Mouse (Mus musculus) retina, adult 2 months (tissue): ENCODE measurements around the gene Adcy10.

Source experiments
- DNase-seq: peaks from one replicate; pipeline ENCODE4 v3.0.0-alpha.2; 2012; ENCODE audit warnings: low read depth, low spot score

The Adcy10 gene

DNA sequence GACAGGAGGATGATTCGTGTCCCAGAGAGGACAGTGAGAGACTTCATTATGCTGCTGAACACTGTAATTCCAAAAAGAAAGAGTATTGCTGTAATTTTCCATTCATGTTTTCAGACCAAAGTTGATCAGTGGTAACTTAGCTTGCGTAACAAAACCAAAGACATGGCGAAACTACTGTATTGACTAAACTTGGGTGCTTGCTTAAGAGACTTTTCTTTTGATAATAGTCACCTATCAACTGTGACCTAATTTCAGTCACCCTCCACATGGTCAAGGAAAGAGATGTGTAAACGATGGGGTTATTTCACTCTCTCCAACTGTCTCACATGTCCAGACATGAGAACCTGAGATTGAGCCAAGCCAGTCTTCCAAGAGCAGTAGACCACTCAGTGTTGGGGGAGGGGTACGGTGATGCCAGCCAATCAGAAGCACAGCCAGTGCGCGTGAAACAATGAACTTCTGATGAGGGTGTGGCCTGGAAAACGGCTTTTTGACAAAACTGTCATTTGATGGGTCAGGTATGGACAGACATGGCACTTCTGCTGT, at the start of gene Adcy10:
Adcy10 (plus strand) TSS at position 496 of the 546 bp plus-strand sequence.
- DNase-seq: no peak

DNA sequence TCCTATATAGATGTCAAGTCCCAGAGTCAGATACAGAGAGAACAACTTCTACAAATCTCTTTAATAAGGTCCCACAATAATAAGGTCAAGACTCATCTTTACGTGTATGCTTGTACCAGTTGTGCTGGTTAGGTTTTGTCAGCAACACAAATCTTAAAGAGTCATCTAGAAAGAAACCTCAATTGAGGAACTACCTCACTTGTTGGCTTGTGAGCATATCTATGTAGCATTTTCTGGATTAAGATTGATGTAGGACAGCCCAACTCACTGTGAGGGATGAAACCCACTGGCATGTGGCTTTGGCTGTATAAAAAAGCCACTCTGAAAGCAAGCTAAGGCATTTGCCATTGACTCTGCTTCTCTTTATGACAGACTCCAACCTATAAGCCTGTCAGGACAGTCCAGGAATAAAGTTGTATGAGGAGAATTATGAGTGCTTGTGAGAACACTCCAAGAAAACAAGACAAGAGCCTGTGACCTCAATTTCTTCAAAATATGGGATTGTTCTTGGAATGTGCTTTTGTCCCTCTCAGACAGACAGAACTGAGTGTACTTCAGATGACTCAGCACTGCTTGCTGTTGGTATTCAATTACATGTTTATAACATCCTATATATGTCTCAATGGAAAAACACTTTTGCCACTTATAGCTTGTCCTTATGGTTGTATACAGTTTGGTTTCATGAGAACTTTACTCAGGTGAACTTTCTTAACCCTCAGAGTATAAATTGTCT, 46.5 kb upstream of the Adcy10 start:
- no peak for DNase-seq

DNA sequence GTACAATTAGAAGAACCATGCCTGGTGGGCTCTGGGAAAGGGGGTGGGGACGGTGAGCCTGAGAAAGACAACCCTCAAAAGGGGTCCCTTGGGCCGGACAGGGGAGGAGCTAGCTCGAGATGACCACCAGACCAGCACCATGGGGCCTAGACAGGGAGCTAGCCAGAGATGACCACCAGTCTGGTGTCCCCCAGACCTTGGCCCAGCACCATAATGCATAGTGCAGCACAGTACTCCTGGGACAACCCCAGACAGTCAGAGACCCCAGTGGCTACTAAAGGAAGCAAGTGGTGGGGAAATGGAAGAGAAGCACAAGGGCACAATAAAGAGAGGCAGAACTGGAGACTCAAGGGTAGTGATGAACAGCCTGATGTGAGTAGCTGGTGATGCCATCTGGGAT, 44.2 kb upstream of the Adcy10 start:
- no peak for DNase-seq

DNA sequence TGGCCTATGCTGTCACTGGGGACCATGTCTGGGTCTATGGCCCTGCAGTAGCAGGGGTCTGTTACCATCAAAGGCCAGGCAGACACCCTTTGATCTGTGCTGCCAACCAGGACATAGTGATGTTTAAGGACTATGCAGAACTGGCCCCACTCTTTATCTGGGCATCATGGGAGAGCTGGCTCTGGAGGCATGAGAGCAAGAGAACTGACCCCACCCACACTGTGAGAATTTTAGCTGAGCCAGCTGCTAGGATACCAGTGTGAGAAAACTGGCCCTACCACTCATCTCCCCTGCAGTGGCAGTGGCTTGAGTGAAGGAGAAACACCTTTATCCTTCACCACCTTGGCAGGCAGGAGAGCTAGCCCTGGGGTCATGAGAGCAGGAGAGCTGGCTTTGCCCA, 43.8 kb upstream of the Adcy10 start:
- no peak for DNase-seq

DNA sequence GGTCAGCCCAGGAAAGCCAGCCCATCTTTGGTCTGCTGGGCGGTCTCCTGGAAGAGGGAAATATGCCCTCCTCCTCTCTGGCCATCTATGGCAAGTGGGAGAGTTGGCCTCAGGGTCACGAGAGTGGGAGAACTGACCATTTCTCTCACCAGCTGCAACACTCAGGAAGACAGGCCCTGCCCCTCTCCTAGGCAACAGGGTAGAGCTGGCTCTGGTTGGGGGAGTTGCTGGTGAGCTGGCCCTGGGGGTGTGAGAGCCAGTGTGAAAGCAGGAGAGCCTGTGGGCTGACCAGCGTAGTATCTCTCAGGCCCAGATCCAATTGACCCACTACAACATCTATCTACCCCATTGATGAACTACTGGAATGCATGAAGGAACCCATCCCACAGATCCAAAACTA, 43.3 kb upstream of the Adcy10 start:
- DNase-seq: no peak

DNA sequence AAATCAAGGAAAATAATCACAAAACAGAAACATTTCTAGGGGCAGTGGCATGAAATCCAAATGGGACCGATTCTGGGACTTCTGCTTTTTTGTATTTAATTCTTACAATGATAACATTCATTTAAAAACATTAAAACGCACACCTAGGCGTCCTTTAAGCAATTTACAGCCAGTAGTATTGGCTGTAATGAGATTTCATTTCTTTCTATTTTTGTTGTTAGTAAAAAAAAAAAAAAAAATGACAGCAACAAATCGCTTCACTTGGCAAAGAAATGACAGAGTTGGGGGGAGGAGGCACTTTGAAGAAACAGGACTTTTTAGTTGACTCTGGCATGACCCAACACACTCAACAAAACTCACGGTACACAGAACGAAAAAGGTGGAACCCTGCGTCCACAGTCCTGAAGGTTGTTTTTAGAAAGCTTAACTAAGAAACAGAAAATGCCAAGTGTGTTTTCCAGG, 25.9 kb upstream of the Adcy10 start:
- DNase-seq: no peak

DNA sequence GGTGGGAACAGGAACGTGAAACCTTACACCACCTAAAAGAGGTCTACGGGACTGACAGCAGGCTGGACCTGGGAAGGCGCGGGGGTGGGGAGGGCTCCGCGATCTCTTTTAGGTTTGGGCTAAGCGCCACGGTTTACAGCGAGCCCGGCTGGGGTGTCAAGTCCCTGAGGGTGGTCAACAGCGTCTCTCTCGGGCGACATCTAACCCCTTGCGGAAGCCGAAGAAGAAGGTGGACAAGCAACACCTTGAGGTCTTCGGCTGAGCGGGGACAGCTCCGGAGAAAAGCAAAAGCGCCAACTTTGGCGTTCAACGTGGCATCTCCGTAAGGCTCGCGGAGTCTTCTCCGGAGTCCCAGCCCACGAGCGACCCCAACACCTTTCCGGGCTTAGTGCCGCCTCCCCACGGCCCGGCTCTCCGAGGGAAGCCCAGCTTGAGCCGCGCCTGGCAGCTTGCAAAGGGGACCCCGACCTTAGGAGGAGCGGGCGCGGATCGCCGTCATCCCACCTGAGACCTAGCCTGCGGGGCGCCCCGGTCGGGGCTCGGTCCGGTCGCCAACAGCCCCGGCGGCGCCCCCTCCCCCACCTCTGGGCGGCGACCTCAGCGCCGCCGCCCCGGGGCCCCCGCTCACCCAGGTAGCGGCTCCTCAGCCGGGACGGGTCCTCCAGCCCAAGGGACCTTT, 25.3 kb upstream of the Adcy10 start:
- DNase-seq: no peak

DNA sequence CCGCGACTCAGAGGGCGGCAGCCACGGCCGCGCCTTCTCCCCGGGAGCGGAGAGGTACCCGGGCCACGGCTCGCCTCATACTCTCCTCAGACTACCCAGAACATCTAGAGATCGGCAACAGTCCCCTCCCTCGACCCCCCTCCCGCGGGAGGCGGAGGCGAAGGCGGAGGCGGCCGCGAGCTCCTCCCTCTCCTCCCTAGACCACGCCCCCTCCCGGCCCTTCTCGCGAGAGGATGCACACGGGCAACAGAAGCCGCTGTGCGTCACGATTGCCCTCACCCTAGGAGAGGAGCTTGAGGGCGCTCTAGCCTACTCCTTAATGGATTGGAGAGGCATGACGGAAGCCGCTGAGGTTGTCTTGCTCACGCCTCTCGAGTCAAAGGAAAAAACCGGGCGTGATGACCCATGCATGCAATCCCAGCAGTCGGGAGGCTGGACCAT, 24.6 kb upstream of the Adcy10 start, which contains the start of the genes Dcaf6 and Mpc2:
Dcaf6 (minus strand) TSS at position 116 of the 441 bp plus-strand sequence.
Mpc2 (plus strand) TSS at position 278 of the 441 bp plus-strand sequence.
- DNase-seq: peak; percentile 98

DNA sequence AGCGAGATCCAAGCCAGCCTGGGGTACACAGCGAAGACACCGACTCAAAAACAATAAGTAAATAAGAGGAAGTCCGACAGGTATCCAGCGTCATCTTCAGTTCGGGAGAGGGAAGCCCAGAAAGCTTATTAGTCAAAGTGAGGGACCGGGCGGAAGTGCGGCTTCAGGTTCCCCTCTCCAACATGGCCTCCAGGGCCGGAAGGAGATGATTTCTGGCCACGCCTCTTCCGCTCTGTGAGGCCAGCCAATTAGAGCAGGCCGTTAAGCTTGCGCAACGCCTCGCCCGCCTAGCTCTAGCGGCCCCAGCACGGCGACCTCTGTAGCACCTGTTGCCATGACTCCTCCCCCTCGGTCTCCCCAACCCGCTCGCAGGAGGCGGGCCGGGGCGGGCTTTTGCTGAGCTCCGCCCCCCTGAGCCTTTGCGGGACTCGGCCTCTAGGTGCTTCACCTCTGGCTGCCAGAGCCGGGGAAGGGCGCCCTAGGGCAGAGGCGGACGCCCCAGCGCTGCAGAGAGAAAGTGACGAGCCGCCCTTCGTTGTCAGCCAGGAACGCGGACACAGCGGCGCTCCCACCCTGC, 24.1 kb upstream of the Adcy10 start:
- DNase-seq: peak; percentile 99

DNA sequence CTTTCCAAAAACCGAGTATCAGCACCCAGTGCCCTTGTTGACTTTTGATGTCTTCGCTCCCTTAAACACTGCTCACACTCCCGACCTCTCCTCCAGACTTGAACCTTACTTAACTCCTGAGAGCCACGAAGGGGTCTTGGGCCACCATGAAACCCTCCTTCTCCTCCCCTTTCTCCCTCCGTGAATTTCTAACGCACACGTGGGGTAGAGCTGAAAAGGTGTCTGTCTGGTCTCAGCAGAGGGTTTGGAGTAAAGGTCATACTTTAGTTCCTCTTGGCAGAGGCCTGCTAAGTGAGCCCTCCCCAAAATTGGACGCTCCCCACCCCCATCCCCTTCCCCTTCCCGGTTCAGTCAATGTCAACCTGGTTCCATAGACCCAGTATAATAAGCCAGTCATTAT, 23.3 kb upstream of the Adcy10 start:
- DNase-seq: no peak

DNA sequence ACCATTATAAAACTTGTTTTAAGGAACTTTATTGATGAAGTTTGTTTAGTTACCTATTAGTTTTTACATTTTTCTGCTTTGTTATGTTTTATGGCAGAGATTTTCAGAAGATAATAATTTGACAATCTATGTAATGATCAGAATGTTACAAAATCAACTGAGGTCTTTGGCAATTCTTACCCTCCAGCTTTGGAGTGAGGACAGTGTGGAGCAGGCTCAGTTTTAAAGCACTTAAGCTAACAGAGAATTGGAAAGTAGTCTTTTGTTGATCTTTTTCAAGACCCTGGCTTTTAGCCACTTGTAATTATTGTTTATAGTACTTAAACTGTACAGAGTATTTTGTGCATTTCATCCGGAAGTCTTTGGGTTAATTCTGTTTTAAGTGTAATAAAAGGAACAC, 22.1 kb upstream of the Adcy10 start:
- DNase-seq: no peak

DNA sequence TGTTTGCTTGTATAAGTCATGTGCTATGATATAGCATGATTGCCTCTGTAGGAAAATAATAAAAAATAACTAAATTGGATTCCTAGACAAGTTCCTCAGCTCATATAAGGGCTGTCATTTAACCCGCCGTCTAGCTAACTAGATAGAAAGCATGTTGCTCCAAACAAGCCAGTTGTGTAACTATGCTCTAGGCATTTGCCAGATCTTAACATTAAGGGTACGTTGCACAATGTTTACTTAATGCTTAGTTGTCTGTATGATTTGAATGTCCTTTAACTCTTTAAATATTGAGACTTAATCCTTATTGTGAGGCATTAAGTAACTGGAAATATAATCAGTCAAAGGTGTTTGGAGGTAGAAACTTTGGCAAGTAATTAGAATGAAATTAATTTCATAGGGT, 20.4 kb upstream of the Adcy10 start:
- DNase-seq: no peak

DNA sequence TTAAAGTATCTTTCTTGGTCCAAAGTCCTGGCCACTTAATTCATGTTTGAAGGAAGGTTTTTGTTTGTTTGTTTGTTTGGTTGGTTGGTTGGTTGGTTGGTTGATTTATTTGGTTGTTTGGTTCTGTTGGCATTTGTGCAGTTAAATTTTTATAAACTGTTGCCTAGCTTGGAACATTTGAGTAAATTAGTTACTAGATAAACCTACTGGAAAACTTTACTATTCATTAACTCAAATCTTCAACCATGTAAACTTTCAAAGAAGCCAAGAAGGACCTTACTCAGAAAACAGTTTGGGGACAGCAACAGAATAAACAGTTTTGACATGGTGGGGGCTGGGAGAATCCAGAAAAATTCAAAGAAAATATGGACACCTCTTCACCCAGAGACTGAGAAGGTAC, 16.0 kb upstream of the Adcy10 start:
- DNase-seq: no peak

DNA sequence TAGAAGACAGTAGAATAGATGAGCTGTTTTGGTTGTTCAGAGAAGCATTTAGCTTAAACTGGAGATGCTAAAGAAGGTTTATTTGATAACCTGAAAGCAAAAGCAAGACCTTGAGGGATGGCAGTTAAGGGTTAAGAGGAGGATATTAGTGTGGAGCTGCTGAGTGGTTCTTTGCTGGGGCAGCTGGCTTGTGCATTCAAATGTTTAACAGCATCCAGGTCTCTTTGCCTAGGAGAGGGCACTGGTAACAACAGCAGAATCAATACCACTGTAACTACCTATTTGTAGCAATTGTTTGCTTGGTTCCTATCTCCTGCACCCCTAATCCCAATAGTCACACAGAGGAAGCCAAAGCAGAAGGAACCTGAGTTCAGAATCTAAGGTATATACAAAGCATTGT, 15.3 kb upstream of the Adcy10 start:
- DNase-seq: no peak

DNA sequence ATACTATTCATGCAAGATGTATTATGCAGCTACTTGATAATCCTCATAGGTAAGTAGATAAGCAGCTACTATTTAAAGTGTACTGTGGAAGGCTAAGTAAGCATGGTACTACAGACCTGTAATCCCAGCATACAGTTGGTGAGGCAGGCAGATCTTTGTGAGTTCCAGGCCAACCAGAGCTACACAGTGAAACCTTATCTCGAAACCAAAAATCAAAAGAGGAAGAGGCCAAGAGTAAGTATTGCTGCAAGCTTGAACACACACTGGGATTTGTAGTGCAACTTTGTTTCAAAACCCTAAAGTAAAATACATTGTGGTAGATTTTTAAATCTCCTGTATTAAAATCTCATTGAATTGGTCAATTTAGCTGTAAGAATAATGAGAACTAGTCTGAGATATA, 13.5 kb upstream of the Adcy10 start:
- no peak for DNase-seq

DNA sequence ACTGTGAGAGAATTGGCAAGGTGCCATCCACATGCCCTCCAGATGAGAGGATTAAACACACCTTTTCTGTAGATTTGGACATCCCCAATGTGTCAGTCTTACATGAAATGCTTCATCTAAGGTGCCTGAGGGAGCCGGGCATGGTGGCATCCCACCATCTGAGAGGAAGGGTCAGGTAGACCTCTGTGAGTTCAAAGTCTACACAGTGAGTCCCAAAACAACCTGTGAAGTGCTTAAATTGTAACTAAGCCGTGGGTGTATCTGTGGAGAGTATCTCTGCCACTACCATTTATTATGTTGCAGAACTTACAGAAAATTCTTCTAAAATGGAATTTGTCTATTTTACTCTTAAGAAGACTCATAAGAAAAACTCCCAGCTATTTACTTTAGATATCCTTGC, 1.1 kb downstream of the Adcy10 start:
- DNase-seq: no peak

DNA sequence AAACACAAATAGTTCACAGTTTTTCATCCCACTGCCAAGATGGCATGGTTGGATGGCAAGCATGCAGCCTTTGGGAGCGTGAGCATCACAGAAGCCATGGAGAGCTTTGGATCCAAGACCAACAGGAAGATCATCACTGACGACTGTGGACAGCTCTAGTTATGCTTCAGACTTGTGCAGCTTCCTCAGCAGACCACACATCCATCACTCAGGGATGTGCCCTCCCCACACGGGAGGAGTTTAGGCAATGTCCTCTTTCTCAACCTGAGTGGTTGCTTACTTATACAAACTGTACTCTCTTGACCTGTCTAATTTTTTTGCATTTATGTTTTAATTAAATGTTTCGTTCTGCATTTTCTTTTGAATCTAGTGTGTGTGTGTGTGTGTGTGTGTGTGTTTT, 4.2 kb downstream of the Adcy10 start:
- DNase-seq: no peak

DNA sequence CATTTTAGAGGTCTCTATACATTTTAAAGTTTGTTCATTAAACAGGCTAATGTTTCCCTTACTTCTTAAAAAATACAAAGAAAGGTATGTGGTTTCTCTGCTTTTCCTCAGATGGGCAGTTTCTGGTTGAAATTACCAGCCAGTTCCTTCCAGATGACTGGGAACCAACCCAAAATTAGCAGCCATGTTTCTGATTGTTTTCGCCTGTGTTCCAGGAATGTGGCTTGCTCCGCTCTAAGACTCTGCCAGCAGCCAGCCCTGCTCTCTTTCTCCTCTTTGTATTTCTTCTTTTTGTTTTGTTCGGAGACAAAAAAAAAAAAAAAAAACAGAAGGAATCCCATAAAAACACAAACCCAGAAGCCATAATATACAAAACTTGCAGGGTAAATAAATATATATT, 13.9 kb downstream of the Adcy10 start:
- no peak for DNase-seq

DNA sequence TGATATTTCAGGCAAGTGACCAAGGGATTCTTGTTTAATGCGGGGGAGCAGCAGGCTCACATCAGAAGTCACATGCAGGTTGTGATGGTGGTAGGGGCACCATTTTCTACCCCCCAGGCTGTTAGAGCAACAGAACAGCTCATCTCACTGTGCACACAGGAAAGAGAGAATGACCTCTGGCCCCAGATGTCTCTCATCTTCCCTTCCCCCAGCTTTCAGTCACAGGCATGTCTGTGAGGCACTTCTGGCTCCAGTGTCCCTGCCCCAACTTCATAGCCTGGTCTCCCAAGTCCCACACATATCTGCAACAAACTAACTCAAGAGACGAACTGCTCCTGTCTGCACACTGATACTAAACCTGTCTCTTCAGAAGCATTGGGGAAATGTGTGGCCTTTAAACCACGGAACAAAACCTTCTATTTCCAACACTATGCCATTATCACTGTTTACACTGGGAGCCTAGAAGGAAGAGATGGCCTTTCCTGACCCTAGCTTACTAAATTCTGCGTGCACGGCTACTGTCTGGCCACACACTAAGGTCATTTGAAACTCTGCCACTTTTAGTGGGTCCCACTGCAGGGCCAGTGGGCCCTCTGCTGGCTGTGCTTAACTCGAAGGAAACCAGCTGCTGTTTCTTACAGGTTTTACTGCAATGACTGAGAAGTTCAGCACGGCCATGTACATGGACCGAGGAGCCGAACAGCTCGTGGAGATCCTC, 18.5 kb downstream of the Adcy10 start:
- DNase-seq: no peak

DNA sequence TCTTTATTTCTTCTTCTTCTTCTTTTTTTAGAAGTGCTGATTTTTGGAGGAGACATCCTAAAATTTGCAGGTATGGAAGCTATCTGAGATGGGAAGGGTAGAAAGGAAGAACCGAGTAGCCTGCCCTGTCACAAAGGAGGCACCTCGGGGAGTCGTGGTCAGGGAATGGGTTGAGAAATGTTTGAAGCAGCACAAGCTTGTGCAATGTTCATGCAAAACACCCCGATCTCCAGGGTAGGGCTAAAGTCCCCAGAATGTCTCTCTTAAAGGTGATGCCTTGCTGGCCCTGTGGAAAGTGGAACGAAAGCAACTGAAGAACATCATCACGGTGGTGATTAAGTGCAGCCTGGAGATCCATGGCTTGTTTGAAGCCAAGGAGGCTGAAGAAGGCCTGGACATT, 21.3 kb downstream of the Adcy10 start:
- DNase-seq: no peak

DNA sequence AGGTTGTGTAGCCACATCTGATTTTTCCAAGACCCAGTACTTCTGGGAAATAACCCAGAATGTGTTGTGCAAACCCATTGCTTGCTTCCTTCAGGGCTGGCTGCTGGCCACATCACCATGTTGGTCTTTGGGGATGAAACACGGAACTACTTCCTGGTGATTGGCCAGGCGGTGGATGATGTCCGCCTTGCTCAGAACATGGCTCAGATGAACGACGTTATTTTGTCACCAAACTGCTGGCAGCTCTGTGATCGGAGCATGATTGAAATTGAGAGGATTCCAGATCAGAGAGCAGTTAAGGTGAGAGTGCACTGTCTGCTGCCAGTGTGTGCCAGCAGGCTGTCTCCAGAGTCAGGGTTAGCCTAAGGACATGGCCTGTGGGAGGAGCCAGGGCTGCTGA, 25.2 kb downstream of the Adcy10 start:
- no peak for DNase-seq

DNA sequence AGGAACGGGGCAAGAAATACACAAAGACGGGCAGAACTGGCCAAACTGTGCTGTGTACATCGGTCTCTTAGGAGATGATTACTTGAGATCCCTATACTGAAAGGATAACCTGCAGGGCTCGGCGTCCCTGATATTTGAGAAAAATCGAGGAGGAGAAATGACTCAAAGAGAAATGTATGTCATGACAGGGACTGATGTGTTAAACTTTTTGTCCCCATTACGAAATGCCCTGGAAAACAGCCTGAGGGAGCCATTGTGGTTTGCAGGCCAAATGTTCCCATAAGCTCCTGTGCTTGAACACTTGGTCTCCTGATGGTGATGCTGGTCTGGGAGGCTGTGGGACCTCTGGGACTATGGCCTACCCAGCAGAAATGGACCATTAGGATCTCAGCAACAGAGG, 35.7 kb downstream of the Adcy10 start:
- no peak for DNase-seq
